Mouse (Mus musculus): ENCODE measurements around the gene Mgp.

DNA sequence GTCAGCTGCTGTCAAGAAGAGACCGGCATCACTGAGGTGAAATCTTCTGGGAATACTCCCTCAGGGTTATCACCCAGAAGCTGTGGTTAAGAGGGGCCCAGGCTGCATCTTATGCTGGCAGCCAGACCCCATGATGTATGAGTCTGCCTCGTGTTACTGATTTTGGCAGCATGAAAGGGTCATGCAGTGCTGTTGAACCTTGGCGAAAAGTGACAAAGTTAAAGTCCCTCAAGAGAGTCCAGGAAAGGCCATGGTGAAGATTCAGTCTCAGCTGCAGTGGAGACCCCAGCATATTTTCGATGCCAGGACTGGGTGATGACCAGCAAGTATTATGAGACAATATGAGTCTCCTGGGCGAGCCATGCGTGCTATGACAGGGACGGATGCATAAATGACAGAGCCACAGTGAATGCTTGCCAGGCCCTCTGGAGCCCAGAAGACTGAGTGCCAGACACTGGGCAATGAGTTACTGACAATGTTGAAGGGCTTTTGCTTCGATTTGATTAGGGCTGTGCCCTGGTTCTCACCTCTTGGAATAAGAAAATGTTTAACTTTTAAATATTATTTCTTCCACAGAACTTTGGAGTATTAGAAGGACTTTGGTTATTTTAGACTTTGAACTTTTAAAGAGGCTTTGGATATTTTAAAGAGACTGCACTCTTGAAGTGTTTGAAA lies 40.2 kb upstream of the Mgp start:
- TF ChIP-seq CTCF (IDR thresholded peaks at IDR 0.05; ENCODE audit: borderline replicate concordance, extremely low read depth, insufficient read depth, insufficient read length) (no peak), POLR2A (IDR thresholded peaks at IDR 0.05; ENCODE audit: borderline replicate concordance, extremely low read depth, insufficient read depth, insufficient read length, poor library complexity, severe bottlenecking) (no peak)

All from brain, embryonic 14.5 days (tissue).